Mouse (Mus musculus) naive thymus-derived CD4-positive, alpha-beta T cell, adult 2 months (primary cell): Measurements from ENCODE around the gene Prpsap1.
A peak's percentile ranks its signal among the peaks of the same experiment; 100 is the strongest.
"Not testable (repeated sequence)": the region's sequence is repeated elsewhere in the genome, so short reads cannot be mapped to it uniquely, and the experiment has no call there.

ENCODE experiments used
- DNase-seq: peaks from one replicate; pipeline ENCODE4 v3.0.0-alpha.2; 2011; ENCODE audit warnings: low read depth

Gene Prpsap1

GRCm38 (mm10) chr11:116488207-116488606 lies 5.8 kb downstream of the Prpsap1 start:
- no peak for DNase-seq

- DNase-seq = no peak
Measured at GRCm38 (mm10) chr11:116484261-116484660, 9.7 kb downstream of the Prpsap1 start.

- DNase-seq = no peak
Measured at GRCm38 (mm10) chr11:116481776-116482175, 12.2 kb downstream of the Prpsap1 start.

DNA sequence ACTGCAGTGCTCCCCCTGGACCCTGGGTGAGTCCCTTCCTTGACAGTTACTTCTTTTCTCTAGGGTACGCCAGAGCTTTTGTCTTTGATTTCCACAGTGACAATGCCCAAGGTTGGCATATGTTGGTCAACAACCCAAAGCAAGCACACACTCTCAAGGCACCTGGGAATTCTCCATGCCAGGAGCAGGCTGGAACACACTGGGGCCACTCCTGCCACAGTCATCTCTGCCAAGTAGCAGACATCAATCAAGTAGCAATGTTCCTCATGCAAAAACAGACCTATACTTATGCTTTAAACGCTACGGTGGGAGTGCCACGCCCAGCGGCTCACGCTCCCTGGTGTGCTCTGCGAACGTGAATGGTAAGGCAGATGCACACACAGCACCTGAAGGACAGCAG lies 13.0 kb downstream of the Prpsap1 start:
- no peak for DNase-seq

- DNase-seq = no peak
Measured at GRCm38 (mm10) chr11:116479832-116480231, 14.2 kb downstream of the Prpsap1 start.

DNA sequence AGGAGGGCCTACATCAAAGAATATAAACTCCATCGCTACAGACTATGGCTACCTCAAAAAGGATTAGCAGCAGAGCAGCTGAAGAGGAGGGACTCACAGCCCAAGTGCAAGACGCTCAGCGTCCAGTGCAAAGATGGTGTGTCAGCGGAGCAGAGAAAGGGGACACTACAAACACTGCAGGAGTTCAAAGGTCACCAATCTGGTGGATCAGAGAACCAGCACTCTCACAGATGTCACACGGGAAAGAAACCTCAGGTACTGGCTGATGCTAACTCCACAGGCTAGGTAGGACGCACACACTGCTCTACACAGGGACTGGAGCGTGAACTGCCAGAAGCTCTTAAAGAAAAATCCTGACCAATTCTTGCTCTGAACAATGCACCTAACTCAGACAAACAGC lies 15.0 kb downstream of the Prpsap1 start:
- DNase-seq = no peak

DNA sequence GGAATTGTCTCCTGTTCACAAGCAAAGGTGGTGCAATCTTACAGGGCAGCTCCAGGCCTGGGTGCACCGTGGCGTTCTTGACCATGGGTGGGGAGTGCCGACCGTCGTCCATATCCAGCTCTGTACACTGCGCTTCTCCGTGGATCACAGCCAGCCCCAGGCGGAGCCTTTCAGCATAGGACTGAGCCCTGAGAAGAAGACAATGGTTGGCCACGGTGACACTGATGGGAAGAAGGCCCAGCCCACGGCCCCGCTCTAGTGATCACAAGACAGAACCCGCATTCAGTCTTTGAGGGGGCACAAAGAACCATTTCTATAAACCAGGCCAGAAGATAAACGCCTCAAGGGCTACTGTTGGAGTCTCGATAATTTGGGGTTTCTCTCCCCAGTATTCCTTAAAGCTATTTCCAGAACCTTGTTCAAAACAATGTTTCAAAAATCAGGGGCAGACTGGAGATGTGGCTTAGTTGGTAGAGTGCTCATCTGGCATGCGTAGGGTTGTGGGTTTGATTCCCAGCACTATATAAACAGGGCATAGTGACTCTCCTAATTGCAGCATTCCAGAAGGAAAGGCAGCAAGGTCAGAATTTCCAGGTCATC lies 16.7 kb downstream of the Prpsap1 start:
- no peak for DNase-seq

- no peak for DNase-seq
Measured at GRCm38 (mm10) chr11:116476696-116477095, 17.3 kb downstream of the Prpsap1 start.

DNA sequence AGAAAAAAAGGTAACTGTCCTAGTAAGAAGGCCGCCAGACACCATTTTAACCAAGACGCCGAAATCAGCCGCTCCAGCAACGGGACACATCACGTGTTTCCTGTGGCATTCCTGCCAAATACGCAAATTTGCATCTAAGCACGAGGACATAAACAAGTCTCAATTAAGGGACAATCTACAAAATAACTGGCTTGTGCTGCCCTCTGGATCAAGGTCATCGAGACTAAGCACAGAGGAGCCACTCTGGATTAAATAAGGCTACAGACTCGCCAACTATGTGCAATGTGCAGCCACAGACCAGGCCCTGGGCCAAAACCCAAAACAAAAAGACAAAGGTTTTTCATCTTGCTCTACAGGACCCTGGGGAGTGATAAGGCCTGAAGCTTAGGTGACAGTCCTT lies 18.0 kb downstream of the Prpsap1 start:
- DNase-seq = no peak

- no peak for DNase-seq
Measured at GRCm38 (mm10) chr11:116472275-116472674, 21.7 kb downstream of the Prpsap1 start.

DNA sequence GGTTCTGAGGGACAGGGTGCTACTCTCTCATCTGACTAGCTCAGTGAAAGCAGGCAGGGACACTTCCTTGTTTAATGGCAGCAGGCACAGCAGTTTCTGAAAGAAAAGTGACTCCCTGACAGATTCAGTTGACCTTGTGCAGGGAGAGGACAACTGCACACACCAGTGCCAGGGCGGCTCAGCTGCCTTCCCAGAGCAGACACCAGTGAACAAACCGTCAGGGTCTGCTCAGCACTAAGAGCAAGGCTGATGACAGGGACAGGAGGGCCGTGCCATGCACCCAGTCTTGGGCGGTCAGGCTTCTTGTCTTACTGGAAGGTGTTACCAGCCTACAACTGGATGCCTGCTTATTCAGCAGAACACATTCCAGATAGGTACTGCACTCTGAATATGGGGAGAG lies 23.1 kb downstream of the Prpsap1 start:
- DNase-seq = no peak

GRCm38 (mm10) chr11:116470249-116470648 lies 23.8 kb downstream of the Prpsap1 start:
- DNase-seq = no peak

- not testable (repeated sequence) for DNase-seq
Measured at GRCm38 (mm10) chr11:116468338-116468737, 25.7 kb downstream of the Prpsap1 start.

GRCm38 (mm10) chr11:116466141-116466540 lies 27.9 kb downstream of the Prpsap1 start, which contains the start of gene Qrich2:
Gene Qrich2, minus strand, starts transcription at chr11:116466241.
- DNase-seq = no peak

DNA sequence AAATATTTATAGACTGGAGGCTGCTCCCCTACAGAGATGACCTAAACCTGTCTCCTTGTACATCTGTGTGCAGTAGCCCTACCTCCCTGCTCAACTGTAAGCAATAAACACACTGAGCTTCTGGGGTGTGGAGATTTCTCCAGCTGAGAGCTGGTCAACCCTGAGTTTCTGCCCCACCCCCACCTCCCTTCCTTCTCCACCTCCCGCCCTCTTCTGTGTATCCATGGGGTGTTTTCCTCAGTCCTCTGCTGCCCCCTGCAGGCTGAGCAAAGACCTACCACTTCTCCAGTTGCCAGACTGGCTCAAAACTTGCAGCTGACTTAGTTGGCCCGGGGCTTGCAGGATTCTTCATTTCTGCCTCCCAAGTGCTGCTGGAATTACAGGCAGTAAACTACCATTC lies 30.2 kb downstream of the Prpsap1 start:
- DNase-seq = peak; percentile 84

- DNase-seq = no peak
Measured at GRCm38 (mm10) chr11:116463338-116463737, 30.7 kb downstream of the Prpsap1 start.

DNA sequence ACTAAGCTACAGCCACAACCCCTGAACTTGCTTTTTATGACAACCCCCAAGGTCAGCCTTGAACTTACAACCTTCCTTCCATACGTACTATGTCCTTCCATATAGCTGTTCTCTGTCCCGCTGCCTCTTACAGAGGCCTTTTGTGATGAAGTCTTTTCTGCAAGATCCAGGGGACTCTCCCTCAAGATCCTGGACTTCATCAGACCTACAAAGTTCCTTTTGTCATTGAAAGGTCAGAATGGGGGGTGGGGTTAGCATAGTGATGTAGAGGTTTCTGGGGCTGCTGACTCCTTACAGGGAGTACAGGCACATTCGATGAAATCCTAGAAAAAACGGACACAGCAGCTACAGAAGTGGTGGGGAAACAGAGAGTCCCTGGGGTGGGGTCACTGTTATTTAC lies 34.2 kb downstream of the Prpsap1 start:
- no peak for DNase-seq

DNA sequence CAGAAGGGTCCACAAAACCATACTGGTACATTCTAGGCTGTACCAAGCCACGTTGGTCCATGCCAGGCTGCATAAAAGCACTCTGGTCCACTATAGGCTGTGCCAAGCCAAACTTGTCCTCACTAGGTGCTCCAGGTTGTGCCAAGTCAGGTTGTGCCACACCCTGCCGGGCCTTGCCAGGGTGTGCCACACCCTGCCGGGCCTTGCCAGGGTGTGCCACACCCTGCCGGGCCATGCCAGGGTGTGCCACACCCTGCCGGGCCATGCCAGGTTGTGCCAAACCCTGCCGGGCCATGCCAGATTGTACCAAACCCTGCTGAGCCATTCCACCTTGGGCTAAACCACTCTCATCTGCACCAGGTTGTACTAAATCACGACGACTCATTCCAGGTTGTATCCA lies 37.8 kb downstream of the Prpsap1 start:
- no peak for DNase-seq

DNA sequence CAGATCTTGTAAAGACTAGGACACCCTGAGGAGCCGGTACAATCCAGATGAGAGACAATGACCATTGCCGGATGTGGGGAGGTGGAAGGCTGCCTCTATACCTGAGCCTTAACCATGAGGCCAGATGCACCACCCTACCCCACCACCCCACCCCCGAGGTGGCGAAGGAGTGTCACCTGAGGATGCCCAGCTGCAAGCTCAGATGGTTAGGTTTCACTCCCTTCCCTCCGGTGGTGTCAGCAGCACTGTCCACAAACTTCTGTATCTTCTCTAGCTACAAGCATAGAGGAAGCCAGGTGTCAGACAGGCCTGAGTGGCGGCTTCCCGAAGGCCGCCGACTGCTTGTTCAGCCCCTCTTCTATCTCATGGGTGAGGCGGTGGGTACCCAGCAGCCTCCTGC lies 40.1 kb downstream of the Prpsap1 start:
- no peak for DNase-seq

- DNase-seq = no peak
Measured at GRCm38 (mm10) chr11:116449341-116449740, 44.7 kb downstream of the Prpsap1 start.

GRCm38 (mm10) chr11:116447822-116448221 lies 46.2 kb downstream of the Prpsap1 start:
- DNase-seq = no peak

DNA sequence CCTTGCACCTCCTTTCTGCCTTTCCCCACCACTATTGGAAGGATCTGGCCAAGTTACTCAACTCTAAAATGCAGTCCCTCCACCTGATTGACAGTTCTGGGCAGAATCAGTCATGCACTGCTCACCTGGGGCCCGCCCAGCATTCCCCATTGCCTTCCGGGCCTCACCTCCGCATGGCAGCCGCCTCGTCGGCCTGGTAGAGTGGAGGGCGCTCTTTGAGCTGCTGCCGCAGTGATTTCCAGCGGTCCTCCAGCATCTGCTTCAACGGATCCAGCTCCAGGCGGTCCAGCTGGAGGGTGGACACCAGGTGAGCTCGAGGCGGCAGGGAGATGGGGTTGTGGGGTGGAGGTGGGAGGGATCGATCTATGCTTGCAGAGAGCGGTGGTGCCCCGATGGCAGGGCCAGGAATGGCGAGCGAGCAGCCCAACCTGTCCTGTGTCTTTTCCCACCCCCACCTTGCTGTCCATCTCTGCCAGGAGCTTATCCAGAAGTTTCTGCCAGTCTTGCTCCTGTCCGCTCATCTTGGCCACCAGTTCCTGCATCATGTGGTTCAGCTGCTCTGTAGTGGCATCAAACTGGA lies 47.6 kb downstream of the Prpsap1 start:
- peak; percentile 16 for DNase-seq

- DNase-seq = peak; percentile 94
Measured at GRCm38 (mm10) chr11:116445596-116446307, 48.2 kb downstream of the Prpsap1 start.
